Mouse (Mus musculus): ENCODE measurements at regions not wholly inside any gene's neighbourhood (a gene's known extent, or its start where the extent isn't known, plus 50 kb on each side); places are given as distances from the start of the nearest gene placed in this dataset.

- Histone ChIP-seq H3K36me3 (ENCODE audit: control insufficient read depth, insufficient read depth) (no peaks in the 10 kb centered on the region), H3ac (ENCODE audit: control insufficient read depth, insufficient read length) (no peak overlapping the region), H3K79me2 (ENCODE audit: control insufficient read depth, insufficient read depth) (no peaks in the 10 kb centered on the region), H3K4me3 (no peak overlapping the region), H3K27me3 (ENCODE audit: control insufficient read depth, insufficient read depth, insufficient read length) (no peaks in the 10 kb centered on the region), H3K4me2 (ENCODE audit: low read depth) (no peak overlapping the region)
- TF ChIP-seq CEBPB (IDR thresholded peaks at IDR 0.05; ENCODE audit: insufficient read depth, poor library complexity, severe bottlenecking) (no peak), POLR2A (IDR thresholded peaks at IDR 0.05; ENCODE audit: insufficient read length, low read depth) (no peak), SRF (IDR thresholded peaks at IDR 0.05; ENCODE audit: control insufficient read depth, insufficient read length, low read depth) (no peak), TCF12 (IDR thresholded peaks at IDR 0.05; ENCODE audit: insufficient read depth, poor library complexity, severe bottlenecking) (no peak), REST (IDR thresholded peaks at IDR 0.05; ENCODE audit: insufficient read depth, insufficient read length) (no peak), E2F4 (IDR thresholded peaks at IDR 0.05; ENCODE audit: insufficient read depth) (no peak), USF1 (IDR thresholded peaks at IDR 0.05; ENCODE audit: low read depth) (no peak), MAX (IDR thresholded peaks at IDR 0.05; ENCODE audit: low read depth) (no peak), MYOG (IDR thresholded peaks at IDR 0.05; ENCODE audit: control insufficient read depth in 1 of 3, insufficient read depth in 1 of 3, insufficient read length in 2 of 3, low read depth in 2 of 3) (no peak), MYOD1 (IDR thresholded peaks at IDR 0.05; ENCODE audit: control insufficient read depth in 1 of 3, insufficient read length in 2 of 3, low read depth in 2 of 3) (no peak), POLR2AphosphoS2 (IDR thresholded peaks at IDR 0.05; ENCODE audit: insufficient read length, low read depth) (no peak), TCF3 (IDR thresholded peaks at IDR 0.05; ENCODE audit: insufficient read length, low read depth) (no peak)
These were observed 1316.0 kb downstream of the Gsdmc2 start for GRCm38 (mm10) chr15:62528975-62529374.

DNA sequence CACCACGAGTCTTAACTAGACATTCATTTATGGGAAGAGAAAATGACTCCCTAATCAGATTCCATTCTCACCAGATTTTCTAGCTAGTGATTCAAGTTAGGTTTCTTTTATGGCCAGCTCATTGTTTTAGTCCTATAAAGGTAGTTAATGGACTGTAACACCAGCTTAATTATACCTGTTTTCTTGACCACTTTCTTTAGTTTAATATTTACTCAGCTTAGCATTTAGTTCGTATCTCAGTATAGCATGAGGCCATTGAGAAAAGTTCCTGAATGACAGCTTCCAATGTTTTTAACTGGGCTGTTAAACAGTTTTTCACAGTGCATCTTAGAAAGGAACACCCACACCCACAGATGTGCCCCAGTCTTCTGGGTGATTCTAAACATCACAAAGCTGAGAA is 1320.3 kb downstream of the Gsdmc2 start:
- no peak overlapping the region for H3K4me3 ChIP-seq
- no peaks in the 10 kb centered on the region for H3K36me3 ChIP-seq (ENCODE audit: control insufficient read depth, insufficient read depth)
- H3K4me2 ChIP-seq (ENCODE audit: low read depth), result no peak overlapping the region
- TF ChIP-seq POLR2A (IDR thresholded peaks at IDR 0.05; ENCODE audit: insufficient read length, low read depth) (no peak), CEBPB (IDR thresholded peaks at IDR 0.05; ENCODE audit: insufficient read depth, poor library complexity, severe bottlenecking) (no peak)
- H3K27me3 ChIP-seq (ENCODE audit: control insufficient read depth, insufficient read depth, insufficient read length), result no peaks in the 10 kb centered on the region
- H3K79me2 ChIP-seq (ENCODE audit: control insufficient read depth, insufficient read depth), result no peaks in the 10 kb centered on the region
- H3ac ChIP-seq (ENCODE audit: control insufficient read depth, insufficient read length), result no peak overlapping the region

- H3K4me3 ChIP-seq, result no peak overlapping the region
These were observed 1320.8 kb downstream of the Gsdmc2 start for GRCm38 (mm10) chr15:62524135-62524534.

GRCm38 (mm10) chr15:62513462-62513861 is 1331.5 kb downstream of the Gsdmc2 start:
- Histone ChIP-seq H3K36me3 (ENCODE audit: control insufficient read depth, insufficient read depth) (no peaks in the 10 kb centered on the region), H3ac (ENCODE audit: control insufficient read depth, insufficient read length) (no peak overlapping the region), H3K79me2 (ENCODE audit: control insufficient read depth, insufficient read depth) (no peaks in the 10 kb centered on the region), H3K4me3 (no peak overlapping the region), H3K27me3 (ENCODE audit: control insufficient read depth, insufficient read depth, insufficient read length) (no peaks in the 10 kb centered on the region), H3K4me2 (ENCODE audit: low read depth) (no peak overlapping the region)
- TF ChIP-seq POLR2AphosphoS2 (IDR thresholded peaks at IDR 0.05; ENCODE audit: insufficient read length, low read depth) (no peak), SRF (IDR thresholded peaks at IDR 0.05; ENCODE audit: control insufficient read depth, insufficient read length, low read depth) (no peak), MAX (IDR thresholded peaks at IDR 0.05; ENCODE audit: low read depth) (no peak), E2F4 (IDR thresholded peaks at IDR 0.05; ENCODE audit: insufficient read depth) (no peak), CEBPB (IDR thresholded peaks at IDR 0.05; ENCODE audit: insufficient read depth, poor library complexity, severe bottlenecking) (no peak), MYOG (IDR thresholded peaks at IDR 0.05; ENCODE audit: control insufficient read depth in 1 of 3, insufficient read depth in 1 of 3, insufficient read length in 2 of 3, low read depth in 2 of 3) (no peak), POLR2A (IDR thresholded peaks at IDR 0.05; ENCODE audit: insufficient read length, low read depth) (no peak), MYOD1 (IDR thresholded peaks at IDR 0.05; ENCODE audit: control insufficient read depth in 1 of 3, insufficient read length in 2 of 3, low read depth in 2 of 3) (no peak), TCF3 (IDR thresholded peaks at IDR 0.05; ENCODE audit: insufficient read length, low read depth) (no peak), REST (IDR thresholded peaks at IDR 0.05; ENCODE audit: insufficient read depth, insufficient read length) (no peak)

More at GRCm38 (mm10) chr15:62524135-62524534, 1320.8 kb downstream of the Gsdmc2 start:
- Histone ChIP-seq H3K4me2 (ENCODE audit: low read depth) (no peak overlapping the region), H3K36me3 (ENCODE audit: control insufficient read depth, insufficient read depth) (no peaks in the 10 kb centered on the region), H3K27me3 (ENCODE audit: control insufficient read depth, insufficient read depth, insufficient read length) (no peaks in the 10 kb centered on the region), H3ac (ENCODE audit: control insufficient read depth, insufficient read length) (no peak overlapping the region), H3K79me2 (ENCODE audit: control insufficient read depth, insufficient read depth) (no peaks in the 10 kb centered on the region)
- TF ChIP-seq MAX (IDR thresholded peaks at IDR 0.05; ENCODE audit: low read depth), result no peak
- no peak for TF ChIP-seq CEBPB (IDR thresholded peaks at IDR 0.05; ENCODE audit: insufficient read depth, poor library complexity, severe bottlenecking)
- no peak for TF ChIP-seq MYOG (IDR thresholded peaks at IDR 0.05; ENCODE audit: control insufficient read depth in 1 of 3, insufficient read depth in 1 of 3, insufficient read length in 2 of 3, low read depth in 2 of 3)
- TF ChIP-seq SRF (IDR thresholded peaks at IDR 0.05; ENCODE audit: control insufficient read depth, insufficient read length, low read depth), result no peak
- no peak for TF ChIP-seq TCF12 (IDR thresholded peaks at IDR 0.05; ENCODE audit: insufficient read depth, poor library complexity, severe bottlenecking)
- no peak for TF ChIP-seq E2F4 (IDR thresholded peaks at IDR 0.05; ENCODE audit: insufficient read depth)
- no peak for TF ChIP-seq REST (IDR thresholded peaks at IDR 0.05; ENCODE audit: insufficient read depth, insufficient read length)
- TF ChIP-seq POLR2AphosphoS2 (IDR thresholded peaks at IDR 0.05; ENCODE audit: insufficient read length, low read depth), result no peak
- TF ChIP-seq USF1 (IDR thresholded peaks at IDR 0.05; ENCODE audit: low read depth), result no peak
- TF ChIP-seq POLR2A (IDR thresholded peaks at IDR 0.05; ENCODE audit: insufficient read length, low read depth), result no peak
- no peak for TF ChIP-seq MYOD1 (IDR thresholded peaks at IDR 0.05; ENCODE audit: control insufficient read depth in 1 of 3, insufficient read length in 2 of 3, low read depth in 2 of 3)
- no peak for TF ChIP-seq TCF3 (IDR thresholded peaks at IDR 0.05; ENCODE audit: insufficient read length, low read depth)

DNA sequence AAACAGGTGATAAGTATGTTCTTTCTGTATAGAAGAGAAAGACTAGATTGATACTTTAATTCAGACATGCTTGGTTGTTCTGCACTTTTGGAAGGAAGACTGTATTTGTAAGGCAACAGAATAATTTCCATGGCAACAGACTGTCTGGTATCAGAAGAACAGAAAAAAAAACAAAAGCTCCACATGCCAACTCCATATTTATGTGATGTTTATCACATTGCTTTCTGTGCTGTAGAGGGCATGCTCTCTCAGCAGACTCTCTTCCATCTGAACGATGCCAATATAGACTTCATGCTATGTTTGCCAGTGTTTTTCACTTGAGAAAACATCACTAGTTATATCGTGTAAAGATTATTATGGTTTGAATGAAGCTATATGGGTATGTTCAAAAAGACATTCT is 1333.5 kb downstream of the Gsdmc2 start:
- TF ChIP-seq MAX (IDR thresholded peaks at IDR 0.05; ENCODE audit: low read depth), result no peak
- TF ChIP-seq POLR2AphosphoS2 (IDR thresholded peaks at IDR 0.05; ENCODE audit: insufficient read length, low read depth), result no peak
- no peak for TF ChIP-seq MYOG (IDR thresholded peaks at IDR 0.05; ENCODE audit: control insufficient read depth in 1 of 3, insufficient read depth in 1 of 3, insufficient read length in 2 of 3, low read depth in 2 of 3)
- no peak for TF ChIP-seq USF1 (IDR thresholded peaks at IDR 0.05; ENCODE audit: low read depth)
- TF ChIP-seq REST (IDR thresholded peaks at IDR 0.05; ENCODE audit: insufficient read depth, insufficient read length), result no peak
- TF ChIP-seq TCF3 (IDR thresholded peaks at IDR 0.05; ENCODE audit: insufficient read length, low read depth), result no peak
- no peak for TF ChIP-seq E2F4 (IDR thresholded peaks at IDR 0.05; ENCODE audit: insufficient read depth)
- no peak for TF ChIP-seq SRF (IDR thresholded peaks at IDR 0.05; ENCODE audit: control insufficient read depth, insufficient read length, low read depth)
- no peak for TF ChIP-seq CEBPB (IDR thresholded peaks at IDR 0.05; ENCODE audit: insufficient read depth, poor library complexity, severe bottlenecking)
- TF ChIP-seq POLR2A (IDR thresholded peaks at IDR 0.05; ENCODE audit: insufficient read length, low read depth), result no peak
- TF ChIP-seq MYOD1 (IDR thresholded peaks at IDR 0.05; ENCODE audit: control insufficient read depth in 1 of 3, insufficient read length in 2 of 3, low read depth in 2 of 3), result no peak
- TF ChIP-seq TCF12 (IDR thresholded peaks at IDR 0.05; ENCODE audit: insufficient read depth, poor library complexity, severe bottlenecking), result no peak
- no peak overlapping the region for H3K4me3 ChIP-seq
- no peaks in the 10 kb centered on the region for H3K27me3 ChIP-seq (ENCODE audit: control insufficient read depth, insufficient read depth, insufficient read length)
- no peaks in the 10 kb centered on the region for H3K36me3 ChIP-seq (ENCODE audit: control insufficient read depth, insufficient read depth)
- H3ac ChIP-seq (ENCODE audit: control insufficient read depth, insufficient read length), result no peak overlapping the region
- H3K4me2 ChIP-seq (ENCODE audit: low read depth), result no peak overlapping the region
- H3K79me2 ChIP-seq (ENCODE audit: control insufficient read depth, insufficient read depth), result no peaks in the 10 kb centered on the region
